Mouse (Mus musculus): ENCODE data around the gene Asic2.

Gene Asic2

GRCm38 (mm10) chr11:81597601-81598000 is 370.7 kb downstream of the Asic2 start:
- no peak for DNase-seq

- no peak for DNase-seq
Measured at GRCm38 (mm10) chr11:81595235-81595634, 373.0 kb downstream of the Asic2 start.

GRCm38 (mm10) chr11:81592776-81593175 is 375.5 kb downstream of the Asic2 start:
- DNase-seq, result no peak

GRCm38 (mm10) chr11:81590911-81591310 is 377.3 kb downstream of the Asic2 start:
- no peak for DNase-seq

GRCm38 (mm10) chr11:81588630-81589029 is 379.6 kb downstream of the Asic2 start:
- DNase-seq, result peak; percentile 75

GRCm38 (mm10) chr11:81587942-81588341 is 380.3 kb downstream of the Asic2 start:
- DNase-seq, result peak; percentile 71

GRCm38 (mm10) chr11:81587114-81587513 is 381.1 kb downstream of the Asic2 start:
- no peak for DNase-seq

GRCm38 (mm10) chr11:81584506-81584905 is 383.8 kb downstream of the Asic2 start:
- no peak for DNase-seq

GRCm38 (mm10) chr11:81583195-81583594 is 385.1 kb downstream of the Asic2 start:
- DNase-seq, result no peak

- DNase-seq, result no peak
Measured at GRCm38 (mm10) chr11:81582161-81582560, 386.1 kb downstream of the Asic2 start.

GRCm38 (mm10) chr11:81579753-81580152 is 388.5 kb downstream of the Asic2 start:
- no peak for DNase-seq

- peak; percentile 23 for DNase-seq
Measured at GRCm38 (mm10) chr11:81570406-81570805, 397.9 kb downstream of the Asic2 start.

- DNase-seq, result peak; percentile 3
Measured at GRCm38 (mm10) chr11:81564857-81565256, 403.4 kb downstream of the Asic2 start.

GRCm38 (mm10) chr11:81560374-81560773 is 407.9 kb downstream of the Asic2 start:
- no peak for DNase-seq

- no peak for DNase-seq
Measured at GRCm38 (mm10) chr11:81543189-81543588, 425.1 kb downstream of the Asic2 start.

- no peak for DNase-seq
Measured at GRCm38 (mm10) chr11:81535121-81535717, 433.0 kb downstream of the Asic2 start.

GRCm38 (mm10) chr11:81534686-81535085 is 433.6 kb downstream of the Asic2 start:
- peak; percentile 53 for DNase-seq

GRCm38 (mm10) chr11:81531906-81532305 is 436.4 kb downstream of the Asic2 start:
- no peak for DNase-seq

- no peak for DNase-seq
Measured at GRCm38 (mm10) chr11:81522927-81523326, 445.3 kb downstream of the Asic2 start.

GRCm38 (mm10) chr11:81521881-81522280 is 446.4 kb downstream of the Asic2 start:
- no peak for DNase-seq

- no peak for DNase-seq
Measured at GRCm38 (mm10) chr11:81518001-81518955, 450.0 kb downstream of the Asic2 start.

- DNase-seq, result no peak
Measured at GRCm38 (mm10) chr11:81515754-81516153, 452.5 kb downstream of the Asic2 start.

GRCm38 (mm10) chr11:81512434-81512833 is 455.8 kb downstream of the Asic2 start:
- DNase-seq, result no peak

GRCm38 (mm10) chr11:81511401-81511800 is 456.9 kb downstream of the Asic2 start:
- no peak for DNase-seq

Measured in cerebellum, adult 9-11 months (tissue).